Comparison of ENCODE assay signal across 7 mouse cellular contexts in the genomic region with DNA sequence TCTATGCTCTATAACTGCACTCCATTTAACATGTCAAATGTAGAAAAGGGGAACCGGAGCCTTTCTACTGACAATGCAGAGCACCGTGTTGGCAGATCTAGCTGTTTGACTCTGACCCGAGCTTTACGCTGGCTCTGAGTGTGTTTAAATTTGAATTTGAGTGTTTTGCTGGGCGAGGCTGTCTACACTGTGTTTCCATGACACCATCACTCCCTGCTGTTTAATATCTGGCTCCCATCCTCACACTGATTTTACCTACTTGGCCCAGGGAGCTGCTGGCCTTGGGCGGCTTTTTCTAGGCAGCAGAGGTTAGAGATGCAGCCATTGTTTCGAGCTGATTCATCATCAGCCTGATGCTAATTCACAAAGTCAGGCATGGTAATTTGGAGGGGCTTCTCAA.
DNase-seq lines count a peak whose midpoint lies in the region; ATAC-seq and TF ChIP-seq lines count a peak whose summit lies in the region.

No protein-coding gene starts in this region.

- H3K4me2 ChIP-seq in intestine, embryonic 15.5 days (replicated peaks) = no peak overlapping the region
- no peak overlapping the region for H3K4me2 ChIP-seq in stomach, embryonic 14.5 days (replicated peaks; ENCODE audit: low read depth, low read length)

- peaks cover 10% of the 10 kb centered on the region for H3K4me1 ChIP-seq in lung, adult 2 months (ENCODE audit: control insufficient read depth, insufficient read depth, low read length)
- H3K4me1 ChIP-seq in intestine, embryonic 15.5 days (replicated peaks) = peaks cover 9% of the 10 kb centered on the region
- peaks cover 12% of the 10 kb centered on the region; the same call in 1 of the 2 replicates for H3K4me1 ChIP-seq in stomach, embryonic 14.5 days (ENCODE audit: control insufficient read depth, insufficient read depth, low read length)

- no peak for TF ChIP-seq CTCF in lung, adult 2 months (IDR thresholded peaks at IDR 0.05; ENCODE audit: insufficient read depth, low read length)

- DNase-seq in lung, adult 18-20 months = peak; percentile 21 to 42
- no peak for DNase-seq in lung, adult 2 months
- peak; percentile 16 to 43 for DNase-seq in cerebellum, postnatal 36 days
- no peak for DNase-seq in natural killer cell, adult 2 months (ENCODE audit: low spot score in 2 of 2)
- no peak for DNase-seq in spleen, adult 18-20 months

- no peak for TF ChIP-seq POLR2A in lung, adult 2 months (IDR thresholded peaks at IDR 0.05; ENCODE audit: borderline replicate concordance, extremely low read depth, low read depth, low read length)

- H3K27ac ChIP-seq in intestine, embryonic 15.5 days = no peak overlapping the region
- H3K27ac ChIP-seq in stomach, embryonic 14.5 days (ENCODE audit: low read length) = peak overlapping the region; percentile 40; the same call in 1 of the 2 replicates

- H3K36me3 ChIP-seq in intestine, embryonic 15.5 days = no peaks in the 10 kb centered on the region
- H3K36me3 ChIP-seq in stomach, embryonic 14.5 days (ENCODE audit: control insufficient read depth, insufficient read depth, low read length) = no peaks in the 10 kb centered on the region

- H3K9me3 ChIP-seq in intestine, embryonic 15.5 days = no peaks in the 10 kb centered on the region
- no peaks in the 10 kb centered on the region for H3K9me3 ChIP-seq in stomach, embryonic 14.5 days (ENCODE audit: control insufficient read depth, low read depth, low read length)

- 0 out of 2 replicates have a peak, but pooled peaks have one; percentile 16 for ATAC-seq in intestine, embryonic 15.5 days
- peak; percentile 60; the same call in 1 of the 2 replicates for ATAC-seq in stomach, embryonic 14.5 days (ENCODE audit: insufficient number of reproducible peaks, insufficient read depth, low FRiP score, low read depth)

- no peak overlapping the region for H3K4me3 ChIP-seq in lung, adult 2 months (replicated peaks; ENCODE audit: extremely low read depth, low read depth, low read length)
- H3K4me3 ChIP-seq in intestine, embryonic 15.5 days (replicated peaks) = no peak overlapping the region
- no peak overlapping the region for H3K4me3 ChIP-seq in stomach, embryonic 14.5 days (ENCODE audit: low read depth, low read length)

- WGBS in lung, adult 2 months = 50% methylated on average over 7 of the region's 7 CpGs
- WGBS in intestine, embryonic 15.5 days = 49% methylated on average over 7 of the region's 7 CpGs
- 34% methylated on average over 7 of the region's 7 CpGs for WGBS in stomach, embryonic 14.5 days

- no peak overlapping the region for H3K9ac ChIP-seq in intestine, embryonic 15.5 days
- H3K9ac ChIP-seq in stomach, embryonic 14.5 days (replicated peaks; ENCODE audit: low read depth, low read length) = no peak overlapping the region

- no peaks in the 10 kb centered on the region for H3K27me3 ChIP-seq in intestine, embryonic 15.5 days (replicated peaks)
- no peaks in the 10 kb centered on the region for H3K27me3 ChIP-seq in stomach, embryonic 14.5 days (ENCODE audit: control insufficient read depth, insufficient read depth, low read length)

Comparison
In these comparisons a context has a peak if more than half of its experiments do, and no peak if none do; other contexts are left out.
1. DNase-seq: peak in lung, adult 18-20 months (2 of 2) and cerebellum, postnatal 36 days (2 of 2); none in lung, adult 2 months (single experiment), natural killer cell, adult 2 months (0 of 2) and spleen, adult 18-20 months (0 of 2).